Mouse (Mus musculus): ENCODE measurements at regions not wholly inside any gene's neighbourhood (a gene's known extent, or its start where the extent isn't known, plus 50 kb on each side); places are given as distances from the start of the nearest gene placed in this dataset.
A peak's percentile ranks its signal among the peaks of the same experiment; 100 is the strongest.

DNA sequence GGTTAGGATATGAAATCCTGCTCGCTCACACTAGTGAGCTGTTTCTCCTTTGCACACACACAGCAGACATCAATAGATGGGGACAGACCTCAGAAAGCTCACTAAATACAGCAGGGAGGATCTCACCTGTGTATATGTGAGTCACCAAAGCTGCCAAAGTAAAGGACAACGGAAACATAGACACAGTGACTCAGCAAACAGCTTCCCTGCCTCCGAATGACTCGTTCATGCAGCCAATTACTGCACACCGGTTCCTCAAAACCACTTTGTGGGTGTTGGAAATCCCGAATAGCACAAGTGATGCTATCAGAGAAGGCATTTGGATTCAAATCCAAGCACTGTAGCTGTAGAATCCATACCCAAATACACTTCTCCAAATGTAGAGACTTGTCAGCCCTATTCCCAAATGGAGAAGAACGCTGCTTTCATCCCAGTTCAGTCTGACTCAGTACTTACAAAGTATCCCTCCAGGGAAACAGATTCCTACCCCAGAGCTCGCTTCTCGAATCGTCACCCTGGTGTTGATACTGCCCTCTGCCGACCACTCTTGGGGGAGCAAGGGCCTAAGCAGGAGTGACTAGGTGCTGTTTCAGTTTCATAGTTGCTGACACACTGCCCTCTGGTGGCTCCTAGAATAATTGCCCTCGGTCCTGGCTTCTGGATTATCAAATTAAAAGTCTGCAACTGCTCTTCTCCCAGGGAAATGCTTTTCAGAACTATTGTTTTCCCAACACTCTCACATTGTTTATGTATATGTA, 61.4 kb upstream of the Sestd1 start:
- Histone ChIP-seq H3K4me3 (ENCODE audit: low read length) (no peak overlapping the region), H3K9ac (replicated peaks; ENCODE audit: low read length) (no peak overlapping the region), H3K4me2 (ENCODE audit: low read depth, low read length) (no peak overlapping the region), H3K36me3 (ENCODE audit: insufficient read depth, low read length) (no peaks in the 10 kb centered on the region), H3K27ac (no peak overlapping the region), H3K4me1 (ENCODE audit: insufficient read depth, low read length) (no peaks in the 10 kb centered on the region), H3K9me3 (ENCODE audit: low read length) (0 out of 2 replicates have a peak, but pooled peaks cover 4% of the 10 kb centered on the region), H3K27me3 (ENCODE audit: insufficient read depth, low read length) (no peaks in the 10 kb centered on the region)
- WGBS = 51% methylated on average over 12 of the region's 12 CpGs
- peak; percentile 96 for TF ChIP-seq CTCF (IDR thresholded peaks at IDR 0.05; ENCODE audit: low read depth)
- DNase-seq (ENCODE audit: low spot score) = peak; percentile 88
- peak; percentile 75; the same call in 1 of the 2 replicates for ATAC-seq

- DNase-seq (ENCODE audit: low spot score) = no peak
- ATAC-seq = no peak
- Histone ChIP-seq H3K27ac (no peak overlapping the region), H3K4me2 (ENCODE audit: low read depth, low read length) (no peak overlapping the region), H3K9me3 (ENCODE audit: low read length) (0 out of 2 replicates have a peak, but pooled peaks cover 4% of the 10 kb centered on the region), H3K4me3 (ENCODE audit: low read length) (no peak overlapping the region), H3K27me3 (ENCODE audit: insufficient read depth, low read length) (no peaks in the 10 kb centered on the region), H3K9ac (replicated peaks; ENCODE audit: low read length) (no peak overlapping the region), H3K36me3 (ENCODE audit: insufficient read depth, low read length) (no peaks in the 10 kb centered on the region), H3K4me1 (ENCODE audit: insufficient read depth, low read length) (no peaks in the 10 kb centered on the region)
- no peak for TF ChIP-seq CTCF (IDR thresholded peaks at IDR 0.05; ENCODE audit: low read depth)
- 81% methylated on average over 6 of the region's 6 CpGs for WGBS
Measured at GRCm38 (mm10) chr2:77340076-77340475, 59.7 kb upstream of the Sestd1 start.

- no peaks in the 10 kb centered on the region for H3K4me1 ChIP-seq (ENCODE audit: insufficient read depth, low read length)
- H3K9me3 ChIP-seq (ENCODE audit: low read length) = 0 out of 2 replicates have a peak, but pooled peaks cover 4% of the 10 kb centered on the region
- 60% methylated on average over 3 of the region's 3 CpGs for WGBS
- no peaks in the 10 kb centered on the region for H3K27me3 ChIP-seq (ENCODE audit: insufficient read depth, low read length)
- no peak overlapping the region for H3K9ac ChIP-seq (replicated peaks; ENCODE audit: low read length)
- no peak overlapping the region for H3K4me3 ChIP-seq (ENCODE audit: low read length)
- no peak for TF ChIP-seq CTCF (IDR thresholded peaks at IDR 0.05; ENCODE audit: low read depth)
- H3K36me3 ChIP-seq (ENCODE audit: insufficient read depth, low read length) = no peaks in the 10 kb centered on the region
- H3K4me2 ChIP-seq (ENCODE audit: low read depth, low read length) = no peak overlapping the region
- ATAC-seq = no peak
- DNase-seq (ENCODE audit: low spot score) = no peak
- no peak overlapping the region for H3K27ac ChIP-seq
Measured at GRCm38 (mm10) chr2:77337786-77338406, 57.5 kb upstream of the Sestd1 start.

DNA sequence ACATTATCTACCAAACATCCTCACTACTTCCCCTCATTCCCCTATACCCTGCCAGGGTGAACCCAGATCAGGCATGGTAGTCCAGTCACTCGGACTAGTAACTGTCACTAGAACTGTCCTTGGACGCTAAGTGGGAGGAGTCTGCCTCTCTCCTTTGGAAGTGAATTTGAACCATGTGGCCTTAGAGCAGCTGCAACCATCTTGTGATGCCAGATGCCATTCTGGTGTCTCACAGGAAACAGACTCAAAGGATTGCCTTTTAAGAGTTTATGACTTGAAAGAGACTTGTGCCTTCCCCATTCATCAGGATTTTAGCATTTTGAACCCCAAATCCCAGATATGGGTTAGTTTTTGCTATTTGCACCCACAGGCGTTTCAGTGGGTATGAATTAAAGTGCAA, 56.9 kb upstream of the Sestd1 start:
- ATAC-seq = no peak
- TF ChIP-seq CTCF (IDR thresholded peaks at IDR 0.05; ENCODE audit: low read depth) = no peak
- WGBS = 83% methylated on average over 3 of the region's 3 CpGs

GRCm38 (mm10) chr2:77336810-77337209, 56.4 kb upstream of the Sestd1 start:
- 87% methylated on average over 3 of the region's 3 CpGs for WGBS
- Histone ChIP-seq H3K9me3 (ENCODE audit: low read length) (0 out of 2 replicates have a peak, but pooled peaks cover 4% of the 10 kb centered on the region), H3K4me2 (ENCODE audit: low read depth, low read length) (no peak overlapping the region), H3K4me3 (ENCODE audit: low read length) (no peak overlapping the region), H3K27ac (no peak overlapping the region), H3K4me1 (ENCODE audit: insufficient read depth, low read length) (no peaks in the 10 kb centered on the region), H3K27me3 (ENCODE audit: insufficient read depth, low read length) (no peaks in the 10 kb centered on the region), H3K36me3 (ENCODE audit: insufficient read depth, low read length) (no peaks in the 10 kb centered on the region), H3K9ac (replicated peaks; ENCODE audit: low read length) (no peak overlapping the region)
- DNase-seq (ENCODE audit: low spot score) (no peak), ATAC-seq (no peak)
- no peak for TF ChIP-seq CTCF (IDR thresholded peaks at IDR 0.05; ENCODE audit: low read depth)

More for the DNA sequence above, 56.9 kb upstream of the Sestd1 start:
- Histone ChIP-seq H3K9me3 (ENCODE audit: low read length) (0 out of 2 replicates have a peak, but pooled peaks cover 4% of the 10 kb centered on the region), H3K4me2 (ENCODE audit: low read depth, low read length) (no peak overlapping the region), H3K27me3 (ENCODE audit: insufficient read depth, low read length) (no peaks in the 10 kb centered on the region), H3K36me3 (ENCODE audit: insufficient read depth, low read length) (no peaks in the 10 kb centered on the region), H3K27ac (no peak overlapping the region), H3K4me1 (ENCODE audit: insufficient read depth, low read length) (no peaks in the 10 kb centered on the region), H3K9ac (replicated peaks; ENCODE audit: low read length) (no peak overlapping the region), H3K4me3 (ENCODE audit: low read length) (no peak overlapping the region)
- DNase-seq (ENCODE audit: low spot score) = no peak

GRCm38 (mm10) chr2:77334706-77335105, 54.3 kb upstream of the Sestd1 start:
- Histone ChIP-seq H3K4me1 (ENCODE audit: insufficient read depth, low read length) (no peaks in the 10 kb centered on the region), H3K4me2 (ENCODE audit: low read depth, low read length) (no peak overlapping the region), H3K4me3 (ENCODE audit: low read length) (no peak overlapping the region), H3K9me3 (ENCODE audit: low read length) (0 out of 2 replicates have a peak, but pooled peaks cover 4% of the 10 kb centered on the region), H3K27me3 (ENCODE audit: insufficient read depth, low read length) (no peaks in the 10 kb centered on the region), H3K27ac (no peak overlapping the region), H3K9ac (replicated peaks; ENCODE audit: low read length) (no peak overlapping the region), H3K36me3 (ENCODE audit: insufficient read depth, low read length) (no peaks in the 10 kb centered on the region)
- ATAC-seq (no peak), DNase-seq (ENCODE audit: low spot score) (no peak)
- WGBS = 79% methylated on average over 9 of the region's 9 CpGs
- no peak for TF ChIP-seq CTCF (IDR thresholded peaks at IDR 0.05; ENCODE audit: low read depth)

All from hindbrain, postnatal 0 days (tissue).